Mouse (Mus musculus): Measurements from ENCODE around the gene Rcc1l. TPM values are rescaled to one million over a fixed set of nuclear protein-coding genes. Genes with fewer than 3 reads are reported as not detected.

Gene Rcc1l
- total RNA-seq, 2 experiments from 2014 or later = 18.0 to 20.8 TPM

- peak; percentile 42 for DNase-seq (ENCODE audit: low spot score in 2 of 2)
These were observed 3.4 kb downstream of the Rcc1l start for GRCm38 (mm10) chr5:134173206-134173605.

GRCm38 (mm10) chr5:134170167-134170566 lies 6.4 kb downstream of the Rcc1l start:
- no peak for DNase-seq (ENCODE audit: low spot score in 2 of 2)

- no peak for DNase-seq (ENCODE audit: low spot score in 2 of 2)
These were observed 7.3 kb downstream of the Rcc1l start for GRCm38 (mm10) chr5:134169231-134169630.

- DNase-seq (ENCODE audit: low spot score in 2 of 2) = no peak
These were observed 8.5 kb downstream of the Rcc1l start for GRCm38 (mm10) chr5:134168033-134168432.

- no peak for DNase-seq (ENCODE audit: low spot score in 2 of 2)
These were observed 9.9 kb downstream of the Rcc1l start for GRCm38 (mm10) chr5:134166642-134167041.

GRCm38 (mm10) chr5:134164688-134165087 lies 11.9 kb downstream of the Rcc1l start:
- no peak for DNase-seq (ENCODE audit: low spot score in 2 of 2)

GRCm38 (mm10) chr5:134155916-134156466 lies 20.6 kb downstream of the Rcc1l start:
- DNase-seq (ENCODE audit: low spot score in 2 of 2) = no peak

- no peak for DNase-seq (ENCODE audit: low spot score in 2 of 2)
These were observed 24.7 kb downstream of the Rcc1l start for GRCm38 (mm10) chr5:134151895-134152294.

- no peak for DNase-seq (ENCODE audit: low spot score in 2 of 2)
These were observed 28.4 kb downstream of the Rcc1l start for GRCm38 (mm10) chr5:134148153-134148552.

GRCm38 (mm10) chr5:134147194-134147753 lies 29.3 kb downstream of the Rcc1l start:
- DNase-seq (ENCODE audit: low spot score in 2 of 2) = no peak

GRCm38 (mm10) chr5:134144986-134145385 lies 31.6 kb downstream of the Rcc1l start:
- DNase-seq (ENCODE audit: low spot score in 2 of 2) = no peak

GRCm38 (mm10) chr5:134142381-134142780 lies 34.2 kb downstream of the Rcc1l start:
- no peak for DNase-seq (ENCODE audit: low spot score in 2 of 2)

GRCm38 (mm10) chr5:134141236-134141635 lies 35.3 kb downstream of the Rcc1l start:
- no peak for DNase-seq (ENCODE audit: low spot score in 2 of 2)

- no peak for DNase-seq (ENCODE audit: low spot score in 2 of 2)
These were observed 37.1 kb downstream of the Rcc1l start for GRCm38 (mm10) chr5:134139429-134139828.

- DNase-seq (ENCODE audit: low spot score in 2 of 2) = no peak
These were observed 38.6 kb downstream of the Rcc1l start for GRCm38 (mm10) chr5:134137933-134138332.

GRCm38 (mm10) chr5:134136022-134136421 lies 40.6 kb downstream of the Rcc1l start:
- no peak for DNase-seq (ENCODE audit: low spot score in 2 of 2)

- no peak for DNase-seq (ENCODE audit: low spot score in 2 of 2)
These were observed 45.0 kb downstream of the Rcc1l start for GRCm38 (mm10) chr5:134131586-134131985.

GRCm38 (mm10) chr5:134126232-134126631 lies 50.3 kb downstream of the Rcc1l start:
- DNase-seq (ENCODE audit: low spot score in 2 of 2) = no peak

GRCm38 (mm10) chr5:134123846-134124245 lies 52.7 kb downstream of the Rcc1l start:
- no peak for DNase-seq (ENCODE audit: low spot score in 2 of 2)

- DNase-seq (ENCODE audit: low spot score in 2 of 2) = no peak
These were observed 54.7 kb downstream of the Rcc1l start for GRCm38 (mm10) chr5:134121893-134122259.

- DNase-seq (ENCODE audit: low spot score in 2 of 2) = no peak
These were observed 55.3 kb downstream of the Rcc1l start for GRCm38 (mm10) chr5:134121138-134121892.

- DNase-seq (ENCODE audit: low spot score in 2 of 2) = no peak
These were observed 56.4 kb downstream of the Rcc1l start for GRCm38 (mm10) chr5:134120135-134120534.

Measured in layer of hippocampus, postnatal 10 days (tissue).